In genomic region chr17:57290001-57290670, GRCm38 (mm10) we compare ENCODE assay signal across 9 mouse cellular contexts. TPM values are rescaled to one million over a fixed set of nuclear protein-coding genes. Genes with fewer than 3 reads are reported as not detected.
DNase-seq lines count a peak whose midpoint lies in the region; ATAC-seq lines count a peak whose summit lies in the region.
"Had no signal": no experiment of that assay in that cellular context is flagged by ENCODE, and none has a peak within 500 bp of the region (broad histone marks: within the 10 kb centered on the region; RNA-seq: fewer than 3 reads in every experiment).

No protein-coding gene starts in this region.

- H3K4me3 ChIP-seq in heart, embryonic 14.5 days (ENCODE audit: control insufficient read depth in 1 of 2, insufficient read depth in 1 of 2, low read depth in 1 of 2, low read length in 2 of 2), result no peak overlapping the region
- H3K4me3 ChIP-seq: heart, adult 2 months had no signal

- no peak overlapping the region for H3K9ac ChIP-seq in heart, embryonic 14.5 days (ENCODE audit: low read length)

- peaks cover 0 to 3% of the 10 kb centered on the region in 2 experiments; a peak in 1 of 4 replicates for H3K4me1 ChIP-seq in heart, embryonic 14.5 days (ENCODE audit: control insufficient read depth in 2 of 2, insufficient read depth in 2 of 2, low read length in 2 of 2)

- WGBS in heart, embryonic 14.5 days, result 65% methylated on average over 9 of the region's 9 CpGs

- DNase-seq in embryo, embryonic 10.5 days (ENCODE audit: low spot score), result peak; percentile 4
- no peak for DNase-seq in embryo, embryonic 11 days
- DNase-seq in CD4-positive helper T cell, adult 2 months (ENCODE audit: low read depth, low spot score), result peak; percentile 73
- no peak for DNase-seq in adrenal gland, postnatal 14 days
- no peak for DNase-seq in gastrocnemius, postnatal 10 days

- H3K36me3 ChIP-seq in heart, embryonic 14.5 days (ENCODE audit: control insufficient read depth, insufficient read depth, low read length), result no peaks in the 10 kb centered on the region

- H3K4me2 ChIP-seq in heart, embryonic 14.5 days (ENCODE audit: low read length), result peak overlapping the region; percentile 0; the same call in 1 of the 2 replicates

- H3K9me3 ChIP-seq in heart, embryonic 14.5 days (ENCODE audit: control insufficient read depth, low read length), result no peaks in the 10 kb centered on the region

- no peaks in the 10 kb centered on the region for H3K27me3 ChIP-seq in heart, embryonic 14.5 days (ENCODE audit: control insufficient read depth, insufficient read depth, low read length)

- ATAC-seq in heart, embryonic 14.5 days (ENCODE audit: insufficient number of reproducible peaks, insufficient read depth, low FRiP score, low read depth), result no peak
- ATAC-seq in megakaryocyte, adult 5-6 weeks (ENCODE audit: poor library complexity, severe bottlenecking), result peak; percentile 61
- no peak for ATAC-seq in erythroid progenitor cell, adult 5-6 weeks (replicated peaks; ENCODE audit: low FRiP score, poor library complexity, severe bottlenecking)

- peak overlapping the region; percentile 49 to 53 for H3K27ac ChIP-seq in heart, embryonic 14.5 days (replicated peaks in 1 of 2; ENCODE audit: control insufficient read depth in 1 of 2, insufficient read depth in 1 of 2, low read depth in 2 of 2, low read length in 2 of 2)
- H3K27ac ChIP-seq: heart, adult 2 months had no signal

RNA-seq across cellular contexts. Expression of gene Vav1, which starts 11.2 kb away (rescaled TPM):
- polyA plus RNA-seq in heart, embryonic 14.5 days (2014; fragmentation: Nextera tagmentation; extraction: Ambion mirVana), result 1.4 and 2.2 TPM in 2 replicates
- total RNA-seq in megakaryocyte, adult 5-6 weeks (2015), result 84.7 and 92.2 TPM in 2 replicates
- total RNA-seq in megakaryocyte, adult 5-6 weeks (2017), result 307 and 321 TPM in 2 replicates
- total RNA-seq in adrenal gland, postnatal 14 days (2021), result 2.8 and 9.7 TPM in 2 replicates
- 19.1 and 20.1 TPM in 2 replicates for total RNA-seq in erythroid progenitor cell, adult 5-6 weeks (2015; ENCODE audit: low replicate concordance)
- total RNA-seq in erythroid progenitor cell, adult 5-6 weeks (2017; ENCODE audit: low replicate concordance), result 19.4 and 44.5 TPM in 2 replicates
- total RNA-seq in gastrocnemius, postnatal 10 days (2021), result 1 to 10 TPM; 1.5 to 2.4 TPM

RNA-seq across cellular contexts. Expression of gene Trip10, which starts 40.9 kb away (rescaled TPM):
- 32.9 and 33.0 TPM in 2 replicates for polyA plus RNA-seq in heart, embryonic 14.5 days (2014; fragmentation: Nextera tagmentation; extraction: Ambion mirVana)
- total RNA-seq in megakaryocyte, adult 5-6 weeks (2015), result 3.6 and 5.4 TPM in 2 replicates
- 9.0 and 9.4 TPM in 2 replicates for total RNA-seq in megakaryocyte, adult 5-6 weeks (2017)
- total RNA-seq in adrenal gland, postnatal 14 days (2021), result 38.5 and 45.1 TPM in 2 replicates
- total RNA-seq in erythroid progenitor cell, adult 5-6 weeks (2015; ENCODE audit: low replicate concordance), result not detected in 2 replicates
- total RNA-seq in erythroid progenitor cell, adult 5-6 weeks (2017; ENCODE audit: low replicate concordance), result 7.1 TPM in 1 of 2 replicates, not detected in the other
- total RNA-seq in gastrocnemius, postnatal 10 days (2021), result 10 to 100 TPM; 69.1 to 74.4 TPM

RNA-seq across cellular contexts. Expression of gene Gpr108, which starts 41.9 kb away (rescaled TPM):
- 27.4 and 29.0 TPM in 2 replicates for polyA plus RNA-seq in heart, embryonic 14.5 days (2014; fragmentation: Nextera tagmentation; extraction: Ambion mirVana)
- total RNA-seq in megakaryocyte, adult 5-6 weeks (2015), result 36.6 and 39.1 TPM in 2 replicates
- 36.6 and 37.7 TPM in 2 replicates for total RNA-seq in megakaryocyte, adult 5-6 weeks (2017)
- total RNA-seq in adrenal gland, postnatal 14 days (2021), result 54.2 and 56.4 TPM in 2 replicates
- total RNA-seq in erythroid progenitor cell, adult 5-6 weeks (2015; ENCODE audit: low replicate concordance), result 4.7 and 10.1 TPM in 2 replicates
- 2.8 and 4.4 TPM in 2 replicates for total RNA-seq in erythroid progenitor cell, adult 5-6 weeks (2017; ENCODE audit: low replicate concordance)
- total RNA-seq in gastrocnemius, postnatal 10 days (2021), result 10 to 100 TPM; 22.0 to 23.8 TPM

Comparison
In these comparisons a context has a peak if more than half of its experiments do, and no peak if none do; other contexts are left out.
1. DNase-seq: peak in embryo, embryonic 10.5 days (single experiment) and CD4-positive helper T cell, adult 2 months (single experiment); none in embryo, embryonic 11 days (single experiment), adrenal gland, postnatal 14 days (single experiment) and gastrocnemius, postnatal 10 days (single experiment).